Mouse (Mus musculus): ENCODE results near the gene Vmn2r89.
"Not testable (repeated sequence)": the region's sequence is repeated elsewhere in the genome, so short reads cannot be mapped to it uniquely, and the experiment has no call there.

The Vmn2r89 gene

DNA sequence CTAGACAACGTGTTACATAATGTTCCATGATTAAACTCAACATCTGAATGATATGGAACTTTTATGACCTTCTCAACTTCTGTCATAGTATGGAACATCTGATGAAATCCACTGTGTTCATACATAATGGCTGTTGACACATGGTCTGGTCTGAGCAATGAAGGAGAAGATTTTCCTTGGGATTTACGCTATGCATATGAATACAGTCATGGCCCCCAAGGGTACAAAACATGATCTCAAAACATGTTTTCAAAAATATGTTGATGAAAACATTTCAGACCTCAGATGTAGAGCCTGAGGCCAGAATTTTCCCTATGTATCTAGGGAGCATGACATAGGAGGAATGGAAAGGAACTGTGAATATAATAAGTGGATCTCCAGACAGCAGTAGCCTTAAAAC lies at the start of gene Vmn2r89:
TSS of gene Vmn2r89 (plus strand) at position 301 of the 400 bp plus-strand sequence.
- DNase-seq (ENCODE audit: low read depth, low spot score), result not testable (repeated sequence)

- DNase-seq (ENCODE audit: low read depth, low spot score), result no peak
Measured at GRCm38 (mm10) chr14:51410520-51410919, 41.1 kb upstream of the Vmn2r89 start, which contains the start of gene Vmn2r88. TSS of gene Vmn2r88 (plus strand) at chr14:51410820.

GRCm38 (mm10) chr14:51423885-51424284 lies 27.8 kb upstream of the Vmn2r89 start:
- no peak for DNase-seq (ENCODE audit: low read depth, low spot score)

GRCm38 (mm10) chr14:51430138-51430537 lies 21.5 kb upstream of the Vmn2r89 start:
- not testable (repeated sequence) for DNase-seq (ENCODE audit: low read depth, low spot score)

- no peak for DNase-seq (ENCODE audit: low read depth, low spot score)
Measured at GRCm38 (mm10) chr14:51434546-51434945, 17.1 kb upstream of the Vmn2r89 start.

GRCm38 (mm10) chr14:51435020-51435419 lies 16.6 kb upstream of the Vmn2r89 start:
- no peak for DNase-seq (ENCODE audit: low read depth, low spot score)

GRCm38 (mm10) chr14:51438955-51439354 lies 12.7 kb upstream of the Vmn2r89 start:
- DNase-seq (ENCODE audit: low read depth, low spot score), result no peak

GRCm38 (mm10) chr14:51480278-51480677 lies 28.6 kb downstream of the Vmn2r89 start:
- DNase-seq (ENCODE audit: low read depth, low spot score), result not testable (repeated sequence)

DNA sequence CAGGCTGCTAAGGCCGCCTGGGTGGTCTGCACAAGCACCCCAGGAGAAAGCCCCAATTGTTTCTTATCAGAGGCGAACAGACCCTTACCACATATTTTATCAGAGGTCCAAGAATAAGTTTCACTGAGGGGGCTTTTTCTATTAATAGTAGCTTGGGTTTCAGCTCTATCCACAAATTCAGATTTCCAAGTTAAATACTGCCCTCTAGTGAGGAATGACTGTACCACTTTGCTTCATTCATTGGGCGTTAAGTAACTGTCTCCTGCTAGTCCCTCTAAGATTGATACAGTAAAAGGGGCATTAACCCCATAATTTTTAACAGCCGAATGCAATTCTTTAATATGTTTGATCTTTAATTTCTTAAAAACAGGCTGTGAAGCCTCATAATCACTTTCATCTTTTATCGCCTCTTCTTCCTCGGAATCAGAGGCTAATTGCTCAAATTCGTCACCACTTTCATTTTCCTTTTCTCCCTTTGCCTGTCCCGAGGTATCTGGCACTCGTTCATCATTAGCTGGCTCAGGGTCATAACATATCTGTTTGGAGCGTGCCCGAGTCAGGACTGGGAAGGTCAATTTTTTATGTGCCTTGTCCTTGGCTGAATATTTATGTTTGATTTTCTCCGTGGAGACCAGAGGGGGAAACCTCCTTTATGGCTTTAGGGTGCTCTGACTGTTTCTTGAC lies 29.8 kb downstream of the Vmn2r89 start:
- DNase-seq (ENCODE audit: low read depth, low spot score), result not testable (repeated sequence)

DNA sequence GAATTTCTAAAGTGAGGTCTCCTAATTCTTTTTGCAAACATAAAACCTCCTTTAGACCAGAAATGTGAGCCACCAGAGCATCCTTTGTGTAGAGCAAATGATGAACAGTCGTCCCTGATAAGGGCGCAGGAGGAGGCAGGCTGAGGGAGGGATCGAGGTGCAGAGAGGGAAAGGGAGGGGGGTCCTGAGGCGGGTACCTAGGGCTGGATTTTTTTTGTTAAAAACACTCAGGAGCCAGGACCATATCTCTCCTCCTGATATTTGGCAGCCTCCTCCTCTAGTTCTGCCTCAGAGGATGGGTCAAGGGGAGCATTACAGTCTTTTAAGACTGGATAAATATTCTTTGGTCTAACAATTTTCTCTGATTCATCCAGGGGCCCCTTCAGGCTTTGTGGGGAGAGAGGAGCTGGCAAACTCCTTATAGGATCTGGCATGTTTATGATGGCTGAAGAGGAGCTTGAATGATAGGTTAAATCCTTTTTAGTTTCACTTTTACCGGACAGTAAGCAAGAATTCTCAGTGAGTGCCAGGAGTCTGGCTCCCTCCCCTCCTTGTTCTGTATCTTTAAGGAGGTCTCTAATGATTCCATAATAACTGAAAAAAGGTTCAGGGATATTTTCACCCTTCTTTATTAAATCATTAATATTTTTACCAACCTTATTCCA lies 30.5 kb downstream of the Vmn2r89 start:
- DNase-seq (ENCODE audit: low read depth, low spot score), result no peak

DNA sequence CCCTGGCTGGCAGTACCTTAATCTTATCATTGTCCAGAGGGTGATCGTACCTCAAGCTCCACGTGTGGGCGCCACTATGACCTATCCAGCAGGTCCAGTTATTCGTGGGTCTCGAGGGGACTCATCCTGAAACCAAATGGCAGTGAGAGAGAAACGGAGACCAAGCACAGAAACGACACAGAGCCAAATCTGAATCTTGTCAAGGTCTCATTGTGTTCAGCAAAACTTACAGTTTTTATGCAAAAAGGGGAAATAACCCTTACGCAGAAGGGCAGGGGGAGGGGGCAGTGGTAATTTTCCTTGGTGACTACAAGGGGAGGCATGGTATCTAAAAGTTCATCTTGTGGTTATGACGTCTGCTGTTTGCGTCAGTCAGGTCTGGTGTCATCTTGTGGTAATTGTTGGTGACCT lies 31.3 kb downstream of the Vmn2r89 start:
- not testable (repeated sequence) for DNase-seq (ENCODE audit: low read depth, low spot score)

- no peak for DNase-seq (ENCODE audit: low read depth, low spot score)
Measured at GRCm38 (mm10) chr14:51483671-51484070, 32.0 kb downstream of the Vmn2r89 start.

DNA sequence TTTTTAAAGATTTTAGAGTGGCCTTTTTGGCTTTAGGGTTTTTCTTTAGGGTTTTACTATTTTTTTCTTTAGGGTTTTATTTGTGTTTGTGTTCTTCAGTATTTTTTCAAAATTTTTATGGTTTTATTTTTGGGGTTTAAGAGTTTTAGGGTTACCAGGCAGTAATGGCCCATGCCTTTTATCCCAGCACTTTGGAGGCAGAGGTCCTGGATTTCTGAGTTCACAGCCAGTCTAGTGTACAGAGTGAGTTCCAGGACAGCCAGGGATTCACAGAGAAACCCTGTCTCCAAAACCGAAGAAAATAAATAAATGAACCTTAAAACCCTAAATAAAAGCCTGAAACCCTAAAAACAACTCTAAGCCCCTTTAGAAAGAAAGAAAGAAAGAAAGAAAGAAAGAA lies 34.5 kb downstream of the Vmn2r89 start:
- DNase-seq (ENCODE audit: low read depth, low spot score), result no peak

GRCm38 (mm10) chr14:51495781-51496180 lies 44.1 kb downstream of the Vmn2r89 start:
- DNase-seq (ENCODE audit: low read depth, low spot score), result no peak

- no peak for DNase-seq (ENCODE audit: low read depth, low spot score)
Measured at GRCm38 (mm10) chr14:51496955-51497354, 45.3 kb downstream of the Vmn2r89 start.

DNA sequence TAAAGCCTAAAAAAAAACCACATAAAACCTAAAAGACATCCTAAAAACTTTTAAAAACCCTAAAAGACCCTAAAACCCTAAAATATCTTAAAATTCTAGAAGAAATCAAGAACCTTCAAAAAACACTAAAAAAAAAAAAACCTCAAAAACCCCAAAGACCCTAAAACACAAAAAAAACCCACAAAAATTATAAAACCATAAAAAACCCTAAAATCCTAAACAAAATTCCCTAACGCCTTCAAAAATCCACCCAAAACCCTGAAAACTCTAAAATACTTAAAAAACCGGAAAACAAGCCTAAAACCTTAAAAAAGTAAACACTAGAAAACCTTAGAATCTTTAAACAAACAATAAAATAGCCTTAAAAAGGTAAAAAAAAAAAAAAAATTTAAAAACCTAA lies 46.3 kb downstream of the Vmn2r89 start:
- no peak for DNase-seq (ENCODE audit: low read depth, low spot score)

GRCm38 (mm10) chr14:51499707-51500275 lies 48.1 kb downstream of the Vmn2r89 start:
- no peak for DNase-seq (ENCODE audit: low read depth, low spot score)

DNA sequence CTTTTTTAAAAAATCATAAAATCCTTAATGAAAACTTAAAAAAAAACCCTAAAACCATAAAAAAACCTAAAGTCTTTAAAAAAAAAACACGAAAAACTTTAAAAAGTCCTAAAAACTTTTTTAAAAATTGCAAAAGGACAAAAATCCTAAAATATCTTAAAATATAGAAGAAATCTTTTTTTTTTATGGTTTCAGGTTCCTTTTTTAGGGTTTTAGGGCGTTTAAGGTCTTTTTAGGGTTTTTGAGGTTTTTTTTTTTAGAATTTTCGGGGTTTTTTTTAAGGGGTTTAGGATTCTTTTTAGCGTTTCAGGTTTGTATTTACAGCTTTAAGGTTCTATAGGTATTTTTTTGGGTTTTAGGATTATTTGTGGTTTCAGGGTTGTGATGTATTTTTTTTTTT lies 48.8 kb downstream of the Vmn2r89 start:
- no peak for DNase-seq (ENCODE audit: low read depth, low spot score)

DNA sequence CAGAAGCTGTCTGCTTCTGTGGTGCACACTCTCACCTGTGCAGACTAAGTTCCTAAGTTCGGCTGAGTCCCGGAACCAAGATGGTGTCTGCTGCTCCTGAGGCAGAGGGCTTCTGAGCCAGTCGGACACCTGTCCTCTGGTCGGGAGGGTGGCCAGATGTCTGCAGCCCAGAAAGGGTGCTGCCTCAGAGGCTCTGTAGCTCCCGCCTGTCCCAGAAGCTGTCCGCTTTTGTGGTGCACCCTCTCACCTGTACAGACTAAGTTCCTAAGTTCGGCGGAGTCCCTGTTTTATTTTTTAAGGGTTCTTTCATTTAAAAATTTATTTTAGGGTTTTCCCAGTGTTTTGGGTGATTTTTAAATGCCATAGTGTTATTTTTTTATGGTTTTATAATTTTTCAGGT lies 55.8 kb downstream of the Vmn2r89 start:
- DNase-seq (ENCODE audit: low read depth, low spot score), result no peak
